In genomic region chr14:118705808-118706731, GRCm38 (mm10) we compare ENCODE assay signal across 8 mouse cellular contexts. TPM values are rescaled to one million over a fixed set of nuclear protein-coding genes. Genes with fewer than 3 reads are reported as not detected.
A peak's percentile ranks its signal among the peaks of the same experiment; 100 is the strongest.
DNase-seq lines count a peak whose midpoint lies in the region; ATAC-seq lines count a peak whose summit lies in the region.

Abcc4 (minus strand) TSS chr14:118706219.

- H3K9me3 ChIP-seq in hindbrain, embryonic 11.5 days (ENCODE audit: control insufficient read depth, low read length): no peaks in the 10 kb centered on the region

- peak within 1 kb of the TSS; percentile 99 for H3K4me2 ChIP-seq in hindbrain, embryonic 11.5 days (replicated peaks; ENCODE audit: low read depth, low read length)

- H3K27ac ChIP-seq in hindbrain, embryonic 11.5 days (ENCODE audit: low read depth, low read length): 0 out of 2 replicates have a peak within 1 kb of the TSS, but pooled peaks have one; percentile 17

- peak; percentile 82 for ATAC-seq in hindbrain, embryonic 11.5 days (ENCODE audit: low FRiP score)

- H3K9ac ChIP-seq in hindbrain, embryonic 11.5 days (ENCODE audit: low read depth, low read length): peak within 1 kb of the TSS; percentile 69

- no peaks in the 10 kb centered on the region for H3K4me1 ChIP-seq in hindbrain, embryonic 11.5 days (replicated peaks; ENCODE audit: control insufficient read depth, insufficient read depth, low read length)

- H3K4me3 ChIP-seq in hindbrain, embryonic 11.5 days (ENCODE audit: low read depth, low read length): peak within 1 kb of the TSS; percentile 67

- DNase-seq in Muller cell, postnatal 12 days (ENCODE audit: inconsistent ontology term): peak; percentile 85
- peak; percentile 66 for DNase-seq in cerebellum, adult 9-10 months
- peak; percentile 33 for DNase-seq in frontal cortex, postnatal 14 days (ENCODE audit: low spot score in 2 of 2)
- DNase-seq in hindbrain, embryonic 11.5 days (ENCODE audit: low spot score): peak; percentile 74
- DNase-seq in layer of hippocampus, postnatal 25 days (ENCODE audit: extremely low spot score in 1 of 2, low spot score in 1 of 2): peak; percentile 39 to 54
- peak; percentile 81 for DNase-seq in lung, postnatal 14 days
- peak; percentile 83 for DNase-seq in ovary, postnatal 36 days (ENCODE audit: low spot score)
- peak; percentile 80 to 84 for DNase-seq in thymus, postnatal 36 days

- under 1% methylated on average over 101 of the region's 106 CpGs for WGBS in hindbrain, embryonic 11.5 days

- no peaks in the 10 kb centered on the region for H3K36me3 ChIP-seq in hindbrain, embryonic 11.5 days (ENCODE audit: control insufficient read depth, insufficient read depth, low read length)

- H3K27me3 ChIP-seq in hindbrain, embryonic 11.5 days (ENCODE audit: control insufficient read depth, insufficient read depth, low read length): peaks cover 6% of the 10 kb centered on the region

RNA-seq across cellular contexts. Expression of gene Abcc4, which starts in this region (rescaled TPM):
- 3.2 and 3.9 TPM in 2 replicates for polyA plus RNA-seq in hindbrain, embryonic 11.5 days (2014; fragmentation: Nextera tagmentation; extraction: Ambion mirVana)
- total RNA-seq in layer of hippocampus, postnatal 25 days (2021): 1 to 10 TPM; 7.7 to 9.2 TPM

Comparison
In these comparisons a context has a peak if more than half of its experiments do, and no peak if none do; other contexts are left out.
1. Peak in every context shown above with its lines: DNase-seq, ATAC-seq, H3K4me3 ChIP-seq and H3K27ac ChIP-seq.
2. DNase-seq: peak in every context shown above with its lines; median percentile 85 in Muller cell, postnatal 12 days; 83 in ovary, postnatal 36 days; 82 in thymus, postnatal 36 days; 81 in lung, postnatal 14 days; 74 in hindbrain, embryonic 11.5 days; 66 in cerebellum, adult 9-10 months; 46 in layer of hippocampus, postnatal 25 days; 33 in frontal cortex, postnatal 14 days.